Mouse (Mus musculus) embryo, embryonic 10 days (tissue): ENCODE measurements at regions not wholly inside any gene's neighbourhood (a gene's known extent, or its start where the extent isn't known, plus 50 kb on each side); places are given as distances from the start of the nearest gene placed in this dataset.
"Not testable (repeated sequence)": the region's sequence is repeated elsewhere in the genome, so short reads cannot be mapped to it uniquely, and the experiment has no call there.

Experiments
- DNase-seq: peaks from one replicate; pipeline ENCODE4 v3.0.0-alpha.2; 2015; ENCODE audit warnings: low spot score

GRCm38 (mm10) chr14:47921811-47922277, 198.8 kb upstream of the Peli2 start:
- DNase-seq = peak; percentile 16

DNA sequence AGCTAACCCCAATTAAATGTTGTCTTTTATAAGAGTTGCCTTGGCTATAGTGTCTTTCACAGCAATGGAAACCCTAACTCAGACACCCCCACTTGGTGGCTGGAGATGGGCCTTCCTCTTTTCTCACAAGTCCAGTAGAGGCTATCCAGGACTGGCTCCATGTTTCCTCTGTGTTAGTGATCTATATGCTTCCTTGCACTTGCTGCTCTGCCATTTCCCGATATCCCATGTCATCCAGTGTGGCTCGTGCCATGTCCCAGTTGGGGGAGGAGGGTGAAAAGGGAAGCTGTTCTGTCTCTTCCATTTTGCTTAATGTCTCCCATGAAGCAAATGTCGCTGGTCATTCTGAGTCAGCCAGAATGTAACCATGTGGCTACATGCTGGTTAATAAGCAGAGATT, 194.2 kb upstream of the Peli2 start:
- no peak for DNase-seq

GRCm38 (mm10) chr14:47935401-47935800, 185.2 kb upstream of the Peli2 start:
- no peak for DNase-seq

- DNase-seq = no peak
Measured at GRCm38 (mm10) chr14:47937081-47937651, 183.5 kb upstream of the Peli2 start.

DNA sequence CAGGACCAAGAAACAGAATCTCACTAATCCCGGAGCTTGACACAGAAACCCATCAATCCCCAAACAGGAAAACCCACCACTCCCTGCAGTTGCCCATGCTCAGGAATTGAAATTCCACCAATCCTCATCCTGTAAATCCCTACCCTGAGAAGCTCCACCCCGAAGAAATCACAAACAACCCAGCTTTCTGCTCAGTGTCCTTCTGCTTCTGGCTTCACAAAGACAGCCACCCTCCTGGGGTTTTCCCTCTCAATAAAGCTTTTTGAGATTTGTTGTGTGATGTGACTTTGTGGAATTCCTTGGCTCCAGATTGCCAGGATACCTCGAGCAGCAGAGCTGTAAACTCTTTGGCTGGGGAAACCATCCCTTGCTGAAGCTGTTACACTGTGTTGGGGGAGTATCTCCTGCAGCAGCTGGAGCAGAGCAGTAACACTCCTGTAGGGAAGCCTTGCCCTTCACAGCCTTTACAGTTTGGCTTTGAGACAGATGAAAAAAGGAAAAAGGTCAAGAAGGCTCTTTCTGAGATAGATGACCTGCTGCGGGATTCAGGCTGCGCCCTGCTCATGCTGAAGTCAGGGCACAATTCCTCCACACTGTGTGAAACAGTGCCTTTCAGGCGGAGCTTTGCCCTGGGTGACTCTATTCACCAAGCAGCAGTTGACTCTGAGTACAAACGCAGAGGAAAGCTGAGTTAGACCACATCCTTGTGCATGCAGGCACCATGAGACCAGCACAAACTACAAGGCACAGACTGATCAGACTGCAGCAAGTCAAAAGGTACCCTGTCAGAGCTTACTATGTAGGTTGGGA, 180.6 kb upstream of the Peli2 start:
- no peak for DNase-seq

DNA sequence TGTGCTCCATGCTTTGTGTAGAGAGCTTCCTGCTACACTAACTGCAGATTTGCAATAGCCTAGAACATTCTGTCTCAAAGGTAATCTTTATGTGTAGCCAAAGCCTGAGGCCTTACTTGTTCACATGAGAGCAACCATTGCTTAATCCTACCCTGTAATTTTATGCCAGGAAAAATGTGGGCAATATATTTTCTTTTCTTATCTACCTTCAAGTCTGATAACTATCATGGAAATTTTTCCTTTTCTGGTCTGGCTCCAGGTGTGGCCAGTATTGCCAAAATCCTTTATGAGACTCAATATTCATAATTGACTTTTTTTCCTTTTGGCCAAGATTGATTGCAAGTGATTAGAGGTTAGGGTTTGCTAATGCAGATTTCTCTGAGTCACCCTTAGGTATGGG, 178.0 kb upstream of the Peli2 start:
- DNase-seq = no peak

DNA sequence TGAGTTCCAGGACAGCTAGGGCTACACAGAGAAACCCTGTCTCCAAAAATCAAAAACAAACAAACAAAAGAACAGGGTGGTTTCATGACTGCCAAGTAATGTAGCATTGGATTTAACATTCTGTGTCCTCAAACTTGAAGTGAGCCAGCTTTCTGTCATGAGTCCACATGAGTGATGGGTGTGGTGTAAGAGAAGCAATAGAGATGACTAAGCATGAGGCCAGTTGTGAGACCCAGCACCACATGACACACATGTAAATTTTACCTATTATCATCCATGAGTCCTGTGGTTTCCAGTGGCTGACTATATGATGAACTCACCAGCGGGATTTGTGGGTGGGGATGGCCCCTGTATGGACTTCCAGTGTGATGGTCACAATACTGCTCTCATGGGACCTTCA, 176.0 kb upstream of the Peli2 start:
- no peak for DNase-seq

DNA sequence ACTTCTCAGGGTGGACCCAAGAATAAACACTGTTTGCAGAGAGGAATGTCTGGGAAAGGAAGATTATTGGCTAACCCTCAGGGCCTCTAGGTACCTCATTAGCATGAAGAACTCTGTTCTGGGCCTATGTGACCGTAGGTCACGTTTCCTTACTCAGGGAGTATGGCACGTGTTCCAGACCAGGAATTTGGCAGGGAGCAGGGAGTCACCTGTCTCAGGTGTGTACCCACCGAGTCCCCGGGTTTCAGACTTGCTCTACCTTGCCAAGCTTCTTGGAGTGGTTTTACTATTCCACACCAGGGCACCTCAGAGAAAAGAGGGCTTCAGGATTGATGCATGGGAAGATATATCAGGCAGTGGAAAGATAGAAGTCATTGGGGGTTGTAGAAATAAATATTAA, 169.6 kb upstream of the Peli2 start:
- DNase-seq = no peak

GRCm38 (mm10) chr14:47958171-47958570, 162.5 kb upstream of the Peli2 start:
- DNase-seq = no peak

- DNase-seq = no peak
Measured at GRCm38 (mm10) chr14:47959366-47960280, 161.0 kb upstream of the Peli2 start.

DNA sequence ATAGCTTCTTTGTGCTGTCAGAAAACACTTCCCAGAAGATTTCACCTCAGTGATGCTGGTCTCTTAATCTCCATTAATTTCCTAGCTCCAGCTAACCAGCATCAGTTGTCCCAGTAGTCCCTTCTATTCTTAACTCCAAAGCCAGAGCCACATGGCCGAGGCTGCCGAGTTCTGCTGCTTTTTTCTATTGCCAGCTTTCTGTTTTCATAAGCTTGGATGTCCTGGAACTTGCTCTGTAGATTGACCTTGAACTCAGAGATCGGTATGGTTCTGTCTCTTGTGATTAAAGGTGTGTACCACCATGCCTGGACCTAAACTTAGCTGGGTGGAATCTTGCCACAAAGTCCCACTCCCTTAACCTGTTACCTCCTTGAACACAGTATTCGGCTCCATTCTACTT, 155.8 kb upstream of the Peli2 start:
- DNase-seq = not testable (repeated sequence)

DNA sequence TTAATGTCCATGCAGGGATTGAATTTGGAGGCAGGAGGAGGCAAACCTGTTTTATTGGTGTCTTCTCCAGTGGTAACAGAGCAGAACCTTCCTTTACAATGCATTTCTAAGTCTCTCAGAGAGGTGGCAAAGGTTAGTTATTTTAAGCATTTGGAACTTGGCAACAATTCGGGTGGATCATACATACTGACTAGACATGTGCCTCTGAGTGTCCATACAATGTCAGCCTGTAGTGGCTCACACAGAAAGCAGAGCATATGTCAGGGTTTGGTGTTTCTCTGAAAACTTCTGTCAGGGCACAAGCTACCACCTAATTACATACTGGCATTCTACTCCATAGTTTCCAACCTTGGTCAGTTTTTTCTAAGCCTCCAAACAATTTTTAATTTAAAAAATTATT, 150.8 kb upstream of the Peli2 start:
- DNase-seq = no peak

DNA sequence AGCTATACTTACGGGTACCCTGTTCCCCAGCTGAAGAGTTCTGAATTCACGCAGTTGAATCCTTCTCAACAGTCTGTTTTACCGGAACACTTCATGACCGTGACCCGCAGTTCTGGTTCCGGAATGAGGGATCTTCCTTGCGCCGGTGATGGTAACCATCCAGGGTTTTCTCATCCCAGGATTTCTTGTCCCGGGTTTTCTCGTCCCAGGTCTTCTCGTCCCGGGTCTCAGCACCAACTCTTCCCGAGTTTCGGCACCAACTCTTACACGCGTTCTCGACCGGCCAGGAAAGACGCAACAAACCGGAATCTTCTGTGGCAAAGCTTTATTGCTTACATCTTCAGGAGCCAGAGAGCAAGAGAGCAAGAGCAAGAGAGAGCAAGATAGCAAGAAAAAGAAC, 147.5 kb upstream of the Peli2 start:
- not testable (repeated sequence) for DNase-seq

DNA sequence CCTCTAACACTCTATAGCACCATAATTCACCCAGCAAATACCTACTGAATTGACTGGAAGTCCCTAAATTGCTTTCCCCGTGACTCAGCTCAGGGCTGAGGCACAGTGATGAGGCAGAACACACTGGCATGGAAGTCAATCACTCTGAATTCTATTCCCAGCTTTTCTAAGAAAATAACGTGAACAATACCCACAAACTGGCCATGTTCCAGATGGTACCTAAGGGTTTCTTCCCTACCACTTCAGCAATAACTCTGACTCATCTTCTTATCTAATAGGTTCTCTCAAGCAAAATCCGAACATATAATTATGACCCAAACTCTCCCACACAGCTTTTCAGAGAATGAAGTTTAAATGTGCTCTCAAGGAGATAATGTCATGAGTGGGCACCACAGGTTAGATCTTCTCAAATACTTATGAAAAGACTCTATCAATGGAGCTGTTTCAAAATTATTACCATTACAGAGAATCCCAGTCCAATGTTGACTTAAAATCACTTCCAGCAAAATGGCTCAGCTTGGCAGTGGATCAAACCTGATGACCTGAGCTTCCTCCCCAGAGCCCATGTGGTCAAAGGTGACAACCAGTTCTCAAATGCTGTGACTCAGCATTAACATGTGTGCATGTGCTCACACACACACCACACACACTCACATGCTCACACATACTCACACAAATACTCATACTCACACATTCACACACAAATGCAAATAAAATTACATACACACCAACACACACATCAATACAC, 137.5 kb upstream of the Peli2 start:
- no peak for DNase-seq

DNA sequence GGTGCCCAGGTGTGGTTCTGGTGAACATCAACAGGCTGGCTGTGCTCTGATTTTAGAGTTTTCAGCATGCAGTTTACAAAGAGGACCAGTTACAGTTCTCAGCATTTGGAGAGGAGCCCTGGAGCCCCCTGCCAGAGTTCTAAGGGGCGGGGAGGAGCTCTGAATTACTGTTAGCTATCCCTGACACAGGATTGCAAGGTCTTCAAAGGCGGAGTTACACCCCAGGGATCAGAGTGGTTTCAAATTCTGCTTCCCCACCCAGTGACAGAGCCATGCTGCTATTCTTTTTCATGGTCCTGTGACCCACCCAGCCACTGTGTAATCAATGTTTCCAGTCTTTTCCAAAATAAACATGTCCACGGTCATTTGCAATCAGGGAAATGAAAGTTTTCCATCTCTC, 134.1 kb upstream of the Peli2 start:
- peak; percentile 51 for DNase-seq

DNA sequence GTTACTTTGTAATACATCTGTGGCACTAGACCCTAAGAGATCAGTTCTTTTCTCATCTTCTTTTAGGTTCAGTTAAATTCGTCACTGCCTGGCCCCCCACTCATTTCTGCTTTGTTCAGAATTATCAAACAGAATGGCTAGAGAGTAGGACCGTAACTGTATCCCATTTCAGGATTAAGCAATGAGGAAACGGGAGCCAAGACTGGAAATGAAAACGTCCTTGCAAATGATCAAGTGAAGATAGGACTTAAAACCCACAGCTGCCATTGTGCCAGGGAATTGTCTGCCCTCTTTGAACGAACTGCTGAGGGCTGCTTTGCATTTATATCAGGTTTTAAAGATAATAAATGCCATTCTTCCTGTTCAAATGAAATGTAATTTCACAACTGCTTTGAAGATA, 133.7 kb upstream of the Peli2 start:
- DNase-seq = no peak

DNA sequence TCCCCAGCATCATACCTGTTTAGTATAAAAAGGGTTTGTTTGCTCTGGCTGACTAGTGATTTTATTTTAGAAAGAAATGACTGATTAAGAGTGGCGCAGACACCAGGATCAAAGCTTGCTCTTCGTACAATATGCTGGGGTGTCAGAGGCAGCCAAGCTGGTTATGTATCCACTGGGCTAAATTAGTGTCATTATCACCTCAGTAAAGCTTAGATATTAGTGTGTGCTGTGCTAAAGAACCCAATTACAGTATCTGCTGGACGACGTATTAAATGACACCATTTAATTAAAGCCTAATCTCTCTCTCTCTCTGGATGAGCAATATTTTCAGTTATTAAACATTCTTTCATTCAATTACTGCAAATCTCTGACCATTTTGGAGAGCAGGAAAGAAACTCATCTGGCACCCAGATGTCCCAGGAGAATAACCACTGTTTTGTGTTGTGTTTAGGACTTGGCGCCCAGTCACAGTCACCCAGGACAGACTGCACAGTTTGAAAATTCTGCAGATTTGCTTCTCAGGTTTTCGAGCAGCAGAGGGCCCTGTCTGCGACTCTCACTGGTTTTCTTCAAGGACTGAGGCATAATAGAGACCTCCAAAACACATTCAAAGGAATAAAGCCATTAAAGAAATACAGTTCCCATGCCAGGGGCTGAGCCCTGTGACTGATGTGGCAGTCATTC, 133.1 kb upstream of the Peli2 start:
- no peak for DNase-seq

DNA sequence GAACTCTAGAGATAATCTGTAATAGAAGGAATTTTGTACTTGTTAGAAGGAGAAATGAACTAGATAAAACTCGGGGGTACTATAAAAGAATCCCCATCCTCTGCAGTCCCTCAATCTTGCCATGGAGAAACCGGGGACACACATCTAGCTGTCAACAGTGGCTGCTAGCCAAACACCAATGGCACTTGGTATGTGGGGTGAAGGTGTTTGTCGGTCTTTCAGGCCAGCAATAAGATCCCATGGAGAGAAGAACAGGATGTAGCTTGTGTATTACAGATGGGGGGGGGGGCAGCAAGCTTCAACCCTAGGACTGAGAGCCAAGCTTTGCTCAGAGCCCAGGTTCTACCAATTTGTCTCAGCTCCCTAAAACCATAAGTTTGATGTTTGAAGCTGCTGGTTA, 132.5 kb upstream of the Peli2 start:
- DNase-seq = no peak

DNA sequence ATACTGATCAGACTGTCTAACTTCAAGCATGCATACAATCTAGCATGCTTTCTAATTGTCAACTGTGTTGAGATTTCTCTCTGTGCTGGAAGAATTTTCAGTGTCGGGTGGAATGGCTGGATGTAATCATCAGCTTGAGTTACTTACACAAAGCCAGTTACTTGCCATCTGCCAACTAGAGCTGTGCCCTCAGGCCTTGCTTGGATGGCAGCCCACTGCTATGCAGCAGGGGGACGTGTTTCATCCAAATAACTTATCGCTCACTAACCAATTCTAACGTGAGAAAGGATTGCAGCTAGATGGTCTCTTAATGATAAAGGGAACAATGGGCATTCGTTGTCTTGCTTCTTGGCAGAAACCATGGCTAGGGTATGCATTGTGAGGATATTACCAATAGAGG, 131.3 kb upstream of the Peli2 start:
- DNase-seq = no peak

DNA sequence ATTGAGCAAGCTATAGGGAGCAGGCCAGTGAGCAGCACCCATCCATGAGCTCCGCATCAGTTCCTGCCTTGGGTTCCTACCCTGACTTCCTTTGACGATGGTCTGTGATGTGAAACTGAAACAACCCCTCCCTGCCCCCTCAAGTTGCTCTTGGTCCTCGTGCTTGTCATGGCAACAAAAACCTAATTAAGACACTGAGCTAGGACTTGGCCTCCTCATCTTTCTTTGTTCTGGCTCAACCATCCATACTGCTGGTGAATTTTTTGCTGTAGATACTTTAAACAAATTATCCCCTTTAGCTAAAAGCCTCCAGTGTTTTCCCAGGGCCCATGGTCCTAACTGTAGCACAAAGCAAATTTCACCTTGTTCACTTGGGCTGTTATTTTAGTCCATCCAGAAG, 129.9 kb upstream of the Peli2 start:
- no peak for DNase-seq

DNA sequence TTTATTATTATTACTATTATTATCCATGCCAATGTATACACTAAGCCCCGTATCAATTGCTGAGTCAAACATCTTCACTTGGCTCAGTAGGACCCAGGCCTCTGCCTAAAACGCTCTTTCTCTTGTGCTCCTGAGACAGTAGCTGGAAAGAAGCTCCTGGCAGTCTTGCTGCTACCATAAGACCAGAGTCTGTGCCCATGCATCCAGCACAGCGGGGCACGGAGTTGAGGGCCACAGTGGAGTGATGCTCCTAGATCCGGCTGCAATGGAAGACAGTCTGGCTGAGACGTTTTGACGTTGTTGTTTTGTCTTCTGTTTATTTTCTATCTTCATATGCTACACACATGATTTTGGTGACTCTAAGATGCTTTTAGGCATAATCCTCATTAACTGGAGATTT, 129.1 kb upstream of the Peli2 start:
- DNase-seq = no peak
